Mouse (Mus musculus) neural tube, embryonic 13.5 days (tissue): ENCODE measurements around the gene Med29. TPM values are rescaled to one million over a fixed set of nuclear protein-coding genes. Genes with fewer than 3 reads are reported as not detected.
"Not testable (repeated sequence)": the region's sequence is repeated elsewhere in the genome, so short reads cannot be mapped to it uniquely, and the experiment has no call there.

Experiments used
- ATAC-seq: fragments of 200-750 bp; cut with Nextera tagmentation; 2 replicates; pipeline ENCODE4 v1.8.0; 2017; ENCODE audit warnings: low read depth, mild to moderate bottlenecking, moderate TSS enrichment, moderate library complexity
- H3K27ac ChIP-seq: fragments of 300-500 bp; sonication (generic); replicated peaks from 2 replicates; pipeline ENCODE4 v1.5.1; 2015; ENCODE audit warnings: moderate library complexity, mild to moderate bottlenecking, inconsistent platforms
- H3K27me3 ChIP-seq: fragments of 300-500 bp; sonication (generic); 2 replicates; pipeline ENCODE4 v1.6.1; 2015; ENCODE audit warnings: mild to moderate bottlenecking, inconsistent platforms
- H3K36me3 ChIP-seq: fragments of 300-500 bp; sonication (generic); 2 replicates; pipeline ENCODE4 v1.6.1; 2015; ENCODE audit warnings: mild to moderate bottlenecking, inconsistent platforms
- H3K4me1 ChIP-seq: fragments of 300-500 bp; sonication (generic); replicated peaks from 2 replicates; pipeline ENCODE4 v1.6.1; 2015; ENCODE audit warnings: inconsistent platforms
- H3K4me2 ChIP-seq: fragments of 300-500 bp; sonication (generic); 2 replicates; pipeline ENCODE4 v1.6.1; 2015; ENCODE audit warnings: inconsistent platforms, mild to moderate bottlenecking, moderate library complexity
- H3K4me3 ChIP-seq: fragments of 300-500 bp; sonication (generic); 2 replicates; pipeline ENCODE4 v1.5.1; 2015; ENCODE audit warnings: mild to moderate bottlenecking, inconsistent platforms
- H3K9ac ChIP-seq: fragments of 300-500 bp; sonication (generic); 2 replicates; pipeline ENCODE4 v1.6.1; 2015; ENCODE audit warnings: moderate library complexity, mild to moderate bottlenecking, inconsistent platforms
- H3K9me3 ChIP-seq: fragments of 300-500 bp; sonication (generic); 2 replicates; pipeline ENCODE4 v1.6.1; 2016; ENCODE audit warnings: inconsistent platforms
- WGBS: fragments of 180-500 bp; shearing (Covaris S2); methylation state at CpG from one replicate; pipeline ENCODE4 v1.1.7; 2015; 5-methylcytosine and 5-hydroxymethylcytosine counted together
- polyA plus RNA-seq: library from polyadenylated mRNA; unstranded; fragments of >200 nt; fragmentation: Nextera tagmentation; extraction: Ambion mirVana; gene quantifications from 2 replicates; pipeline ENCODE4 v1.2.1, GENCODE M21; 2015

The Med29 gene
- polyA plus RNA-seq, 1 experiment from 2014 or later = 45.4 TPM

DNA sequence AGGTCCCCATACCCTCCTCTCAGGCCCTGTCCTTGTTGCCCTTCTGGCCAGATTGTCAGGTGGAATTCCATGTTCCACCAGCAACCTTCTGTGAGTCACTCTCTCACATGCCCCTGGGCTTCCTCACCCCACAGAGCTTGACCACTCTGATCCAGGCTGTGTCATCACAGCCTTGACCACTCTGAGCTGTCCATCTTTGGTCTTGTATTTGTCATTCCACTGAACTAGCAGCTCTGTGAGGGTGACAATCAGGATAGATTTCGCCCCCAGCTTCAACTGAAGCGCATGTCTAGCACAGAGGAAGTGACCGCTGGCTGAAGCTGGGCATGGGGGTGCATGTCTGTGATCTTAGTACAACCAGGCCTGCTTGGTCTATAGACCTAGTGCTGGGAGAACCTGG lies 2.2 kb downstream of the Med29 start:
- H3K36me3 ChIP-seq = peaks cover 56% of the 10 kb centered on the region

DNA sequence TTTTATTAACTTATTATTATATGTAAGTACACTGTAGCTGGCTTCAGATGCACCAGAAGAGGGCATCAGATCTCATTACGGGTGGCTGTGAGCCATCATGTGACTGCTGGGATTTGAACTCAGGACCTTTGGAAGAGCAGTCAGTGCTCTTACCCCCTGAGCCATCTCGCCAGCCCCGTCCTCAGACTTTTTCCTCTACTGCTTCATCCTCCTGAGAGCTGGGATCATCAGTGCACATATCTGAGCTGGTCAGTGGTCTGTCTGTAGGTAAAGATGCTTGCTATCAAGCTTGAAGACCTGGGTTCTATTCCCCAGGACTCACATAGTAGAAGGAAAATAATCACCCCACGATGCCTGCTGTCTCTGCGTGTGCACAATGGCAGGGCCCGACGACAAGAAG lies 5.1 kb downstream of the Med29 start:
- WGBS = 90% methylated on average over 7 of the region's 7 CpGs
- ATAC-seq = not testable (repeated sequence)

More for the DNA sequence above, 2.2 kb downstream of the Med29 start:
- Histone ChIP-seq H3K4me3 (no peak overlapping the region), H3K9me3 (no peaks in the 10 kb centered on the region), H3K27me3 (no peaks in the 10 kb centered on the region), H3K4me1 (peaks cover 26% of the 10 kb centered on the region), H3K4me2 (no peak overlapping the region), H3K9ac (no peak overlapping the region), H3K27ac (no peak overlapping the region)
- 96% methylated on average over 3 of the region's 3 CpGs for WGBS
- ATAC-seq = no peak

DNA sequence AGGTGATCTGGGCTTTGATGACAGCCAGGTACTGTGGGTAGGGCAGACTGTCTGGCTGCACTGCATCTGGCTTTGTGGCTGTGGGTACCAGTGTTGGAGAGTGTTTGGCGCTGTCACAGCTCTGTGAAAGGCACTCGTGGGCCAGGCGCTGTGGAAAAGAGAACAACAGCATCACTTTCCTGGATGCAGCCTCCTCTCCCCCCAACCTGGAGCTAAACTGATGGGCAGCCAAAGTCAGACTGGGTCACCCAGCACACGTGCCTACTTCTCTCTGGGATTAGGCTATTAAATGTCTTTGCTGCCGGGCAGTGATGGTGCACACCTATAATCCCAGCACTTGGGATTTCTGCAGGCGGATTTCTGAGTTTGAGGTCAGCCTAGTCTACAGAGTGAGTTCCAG lies 5.6 kb downstream of the Med29 start:
- not testable (repeated sequence) for H3K9ac ChIP-seq, H3K4me2 ChIP-seq, H3K9me3 ChIP-seq, ATAC-seq, H3K27ac ChIP-seq, H3K27me3 ChIP-seq, H3K4me3 ChIP-seq
- 86% methylated on average over 6 of the region's 6 CpGs for WGBS
- Histone ChIP-seq H3K4me1 (peaks cover 21% of the 10 kb centered on the region), H3K36me3 (peaks cover 49% of the 10 kb centered on the region)

More for the DNA sequence above, 5.1 kb downstream of the Med29 start:
- not testable (repeated sequence) for H3K27ac ChIP-seq, H3K4me2 ChIP-seq, H3K4me3 ChIP-seq, H3K9ac ChIP-seq, H3K27me3 ChIP-seq, H3K9me3 ChIP-seq
- Histone ChIP-seq H3K4me1 (peaks cover 17% of the 10 kb centered on the region), H3K36me3 (peaks cover 49% of the 10 kb centered on the region)

DNA sequence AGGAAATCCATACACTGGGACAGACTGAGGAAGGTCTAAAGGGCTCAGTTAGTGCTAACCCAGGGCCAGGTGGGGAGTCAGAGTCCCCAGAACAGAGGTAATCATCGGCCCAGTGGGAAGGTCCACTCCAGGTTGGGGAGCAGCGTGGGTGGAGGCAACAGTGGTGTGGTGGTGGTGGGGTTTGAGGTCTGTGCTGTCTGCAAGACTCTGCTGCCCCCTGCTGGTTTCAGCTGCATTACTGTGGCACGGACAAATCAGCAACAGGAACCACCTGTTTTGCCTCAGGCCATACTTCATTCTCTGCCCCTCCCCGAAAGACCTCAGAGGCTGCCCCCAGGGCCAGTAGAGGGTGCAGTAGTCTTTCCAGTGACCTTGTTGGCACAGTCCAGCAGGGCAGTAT lies 6.0 kb downstream of the Med29 start:
- peaks cover 21% of the 10 kb centered on the region for H3K4me1 ChIP-seq
- H3K36me3 ChIP-seq = peaks cover 49% of the 10 kb centered on the region
- no peaks in the 10 kb centered on the region for H3K27me3 ChIP-seq
- H3K27ac ChIP-seq = no peak overlapping the region
- peak; percentile 34; the same call in 1 of the 2 replicates for ATAC-seq
- H3K9ac ChIP-seq = no peak overlapping the region
- WGBS = 25% methylated on average over 4 of the region's 4 CpGs
- H3K9me3 ChIP-seq = no peaks in the 10 kb centered on the region
- H3K4me2 ChIP-seq = no peak overlapping the region
- H3K4me3 ChIP-seq = no peak overlapping the region

GRCm38 (mm10) chr7:28386007-28386406 lies 6.5 kb downstream of the Med29 start:
- 83% methylated on average over 7 of the region's 7 CpGs for WGBS

GRCm38 (mm10) chr7:28385196-28385595 lies 7.3 kb downstream of the Med29 start:
- Histone ChIP-seq H3K9me3 (no peaks in the 10 kb centered on the region), H3K4me3 (no peak overlapping the region), H3K9ac (no peak overlapping the region), H3K4me2 (no peak overlapping the region), H3K27me3 (peaks cover 4% of the 10 kb centered on the region; the same call in 1 of the 2 replicates), H3K4me1 (peaks cover 29% of the 10 kb centered on the region), H3K27ac (no peak overlapping the region), H3K36me3 (peaks cover 42% of the 10 kb centered on the region)
- WGBS = 88% methylated on average over 9 of the region's 9 CpGs
- no peak for ATAC-seq

More at GRCm38 (mm10) chr7:28386007-28386406, 6.5 kb downstream of the Med29 start:
- no peaks in the 10 kb centered on the region for H3K9me3 ChIP-seq
- no peak overlapping the region for H3K4me2 ChIP-seq
- H3K27ac ChIP-seq = no peak overlapping the region
- H3K4me1 ChIP-seq = peaks cover 21% of the 10 kb centered on the region
- H3K27me3 ChIP-seq = no peaks in the 10 kb centered on the region
- ATAC-seq = no peak
- peak overlapping the region; percentile 26; the same call in 1 of the 2 replicates for H3K9ac ChIP-seq
- no peak overlapping the region for H3K4me3 ChIP-seq
- peaks cover 49% of the 10 kb centered on the region for H3K36me3 ChIP-seq

GRCm38 (mm10) chr7:28384162-28384561 lies 8.3 kb downstream of the Med29 start:
- Histone ChIP-seq H3K9me3 (no peaks in the 10 kb centered on the region), H3K4me1 (peaks cover 35% of the 10 kb centered on the region), H3K27ac (no peak overlapping the region), H3K4me3 (no peak overlapping the region), H3K9ac (no peak overlapping the region), H3K36me3 (peaks cover 32% of the 10 kb centered on the region), H3K4me2 (no peak overlapping the region), H3K27me3 (peaks cover 4% of the 10 kb centered on the region; the same call in 1 of the 2 replicates)
- no peak for ATAC-seq
- 83% methylated on average over 6 of the region's 6 CpGs for WGBS

DNA sequence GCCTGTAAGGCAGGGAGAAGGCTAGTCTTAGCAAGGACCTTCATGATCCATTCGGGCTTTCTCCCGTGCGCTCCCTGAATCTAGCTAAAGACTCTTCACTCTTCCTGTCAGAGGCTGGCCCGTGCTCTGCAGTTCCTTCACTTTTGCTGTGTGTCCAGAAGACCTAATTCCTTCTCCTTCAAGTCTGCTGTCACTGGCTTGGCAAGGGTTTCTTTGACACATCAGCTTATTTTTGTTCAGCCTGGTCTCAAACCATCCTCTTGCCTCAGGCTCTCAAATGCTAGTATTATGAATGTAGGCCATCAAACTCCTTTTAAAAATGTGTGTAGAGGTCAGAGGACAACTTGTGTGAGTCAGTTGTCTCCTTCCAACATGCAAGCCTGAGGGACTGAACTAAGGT lies 8.9 kb downstream of the Med29 start:
- ATAC-seq = no peak
- 80% methylated on average over 4 of the region's 4 CpGs for WGBS
- Histone ChIP-seq H3K9me3 (no peaks in the 10 kb centered on the region), H3K4me2 (no peak overlapping the region), H3K9ac (no peak overlapping the region), H3K27ac (no peak overlapping the region), H3K27me3 (peaks cover 4% of the 10 kb centered on the region; the same call in 1 of the 2 replicates), H3K36me3 (peaks cover 27% of the 10 kb centered on the region), H3K4me3 (no peak overlapping the region), H3K4me1 (peaks cover 41% of the 10 kb centered on the region)

GRCm38 (mm10) chr7:28382981-28383396 lies 9.5 kb downstream of the Med29 start:
- H3K27ac ChIP-seq = peak overlapping the region; percentile 46; the same call in 1 of the 2 replicates

GRCm38 (mm10) chr7:28382347-28382951 lies 10.1 kb downstream of the Med29 start:
- 75% methylated on average over 9 of the region's 12 CpGs for WGBS
- no peak for ATAC-seq

More at GRCm38 (mm10) chr7:28382981-28383396, 9.5 kb downstream of the Med29 start:
- Histone ChIP-seq H3K4me2 (0 out of 2 replicates have a peak overlapping the region, but pooled peaks have one; percentile 48), H3K4me1 (peaks cover 47% of the 10 kb centered on the region), H3K36me3 (peaks cover 21% of the 10 kb centered on the region), H3K9ac (no peak overlapping the region), H3K4me3 (no peak overlapping the region), H3K9me3 (no peaks in the 10 kb centered on the region), H3K27me3 (peaks cover 4% of the 10 kb centered on the region; the same call in 1 of the 2 replicates)
- no peak for ATAC-seq
- WGBS = 81% methylated on average over 11 of the region's 11 CpGs

DNA sequence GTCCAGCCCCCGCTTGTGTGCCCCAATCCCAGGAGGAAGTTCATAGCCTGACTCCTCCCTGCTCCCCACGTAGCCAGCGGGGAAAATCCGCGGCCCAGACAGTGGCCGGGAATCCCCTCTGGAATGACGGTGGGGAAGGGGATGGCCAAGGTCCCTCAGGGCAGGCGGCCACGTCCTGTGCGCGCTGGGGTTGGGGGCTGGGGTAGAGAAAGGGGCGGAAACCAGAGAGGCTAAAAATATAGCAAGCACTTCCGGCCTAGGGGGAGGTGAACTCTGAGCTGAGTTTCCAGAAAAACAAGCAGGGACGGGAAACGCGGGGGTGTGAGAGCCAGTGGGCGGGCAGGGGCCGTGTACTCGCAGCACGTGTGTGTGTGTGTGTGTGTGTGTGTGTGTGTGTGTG lies 10.6 kb downstream of the Med29 start:
- Histone ChIP-seq H3K9me3 (no peaks in the 10 kb centered on the region), H3K4me3 (peak overlapping the region; percentile 24), H3K4me2 (peak overlapping the region; percentile 48), H3K9ac (peak overlapping the region; percentile 60; the same call in 1 of the 2 replicates), H3K4me1 (peaks cover 57% of the 10 kb centered on the region), H3K27ac (peak overlapping the region; percentile 84), H3K36me3 (peaks cover 13% of the 10 kb centered on the region), H3K27me3 (peaks cover 4% of the 10 kb centered on the region; the same call in 1 of the 2 replicates)
- no peak for ATAC-seq
- WGBS = 10% methylated on average over 20 of the region's 20 CpGs

More at GRCm38 (mm10) chr7:28382347-28382951, 10.1 kb downstream of the Med29 start:
- Histone ChIP-seq H3K4me3 (no peak overlapping the region), H3K9me3 (no peaks in the 10 kb centered on the region), H3K27ac (0 out of 2 replicates have a peak overlapping the region, but pooled peaks have one; percentile 46), H3K4me1 (peaks cover 52% of the 10 kb centered on the region), H3K36me3 (peaks cover 15% of the 10 kb centered on the region), H3K4me2 (peak overlapping the region; percentile 48), H3K9ac (peak overlapping the region; percentile 60; the same call in 1 of the 2 replicates), H3K27me3 (peaks cover 4% of the 10 kb centered on the region; the same call in 1 of the 2 replicates)

DNA sequence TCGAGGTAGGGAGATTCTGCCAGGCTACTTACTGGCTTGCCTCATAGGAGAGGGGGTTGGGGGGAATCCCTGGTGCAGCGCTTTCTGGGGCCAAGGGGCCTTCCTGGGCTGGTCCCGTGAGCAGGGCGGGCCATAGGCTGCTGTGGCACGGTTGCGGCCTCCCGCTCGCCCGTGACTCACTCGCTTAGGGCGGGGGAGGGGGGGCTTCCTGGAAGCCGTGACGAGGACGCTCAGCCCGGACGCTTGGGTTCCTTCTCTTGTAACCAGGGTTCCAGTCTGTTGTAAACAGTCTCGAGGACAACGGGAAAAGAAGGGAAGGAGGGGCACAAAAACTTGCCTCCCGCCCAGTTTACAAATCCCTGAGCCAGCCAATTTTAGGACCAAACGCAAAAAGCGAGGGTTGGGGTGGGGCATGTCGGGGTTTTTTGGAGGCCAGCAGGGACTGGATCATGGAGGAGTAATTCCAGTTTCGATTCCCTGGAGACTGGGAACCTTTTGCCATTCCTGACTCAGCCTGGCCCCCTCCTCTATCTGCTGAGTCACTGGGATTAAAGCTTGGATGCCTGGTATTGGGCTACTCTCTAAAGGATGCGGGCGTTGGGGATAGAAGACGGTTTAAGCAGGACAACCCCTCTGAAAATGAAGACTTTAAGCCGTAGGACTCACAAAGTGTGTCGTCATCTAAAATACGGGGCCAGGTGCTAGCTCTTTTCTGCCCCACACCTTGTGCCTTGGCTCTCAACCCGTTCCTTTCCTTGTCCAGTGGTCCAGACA lies 11.3 kb downstream of the Med29 start:
- H3K4me2 ChIP-seq = peak overlapping the region; percentile 48
- WGBS = 12% methylated on average over 30 of the region's 30 CpGs
- H3K4me1 ChIP-seq = peaks cover 63% of the 10 kb centered on the region
- peak overlapping the region; percentile 60; the same call in 1 of the 2 replicates for H3K9ac ChIP-seq
- H3K36me3 ChIP-seq = peaks cover 11% of the 10 kb centered on the region
- peak overlapping the region; percentile 84 for H3K27ac ChIP-seq
- ATAC-seq = no peak
- H3K9me3 ChIP-seq = no peaks in the 10 kb centered on the region
- peaks cover 4% of the 10 kb centered on the region; the same call in 1 of the 2 replicates for H3K27me3 ChIP-seq
- H3K4me3 ChIP-seq = peak overlapping the region; percentile 24
